Mouse (Mus musculus) stomach, embryonic 16.5 days (tissue): ENCODE measurements at regions not wholly inside any gene's neighbourhood (a gene's known extent, or its start where the extent isn't known, plus 50 kb on each side); places are given as distances from the start of the nearest gene placed in this dataset.
A peak's percentile ranks its signal among the peaks of the same experiment; 100 is the strongest.

Experiments used
- ATAC-seq: fragments of 200-750 bp; cut with Nextera tagmentation; 2 replicates; pipeline ENCODE4 v1.8.0; 2017; ENCODE audit warnings: moderate number of reproducible peaks, moderate TSS enrichment; ENCODE audit not compliant: insufficient read depth, low FRiP score
- H3K27ac ChIP-seq: fragments of 300-500 bp; sonication (generic); 2 replicates; pipeline ENCODE4 v1.5.1; 2014; ENCODE audit warnings: low read length
- H3K27me3 ChIP-seq: fragments of 300-500 bp; sonication (generic); 2 replicates; pipeline ENCODE4 v1.6.1; 2014; ENCODE audit warnings: low read length, control low read depth, mixed read lengths; ENCODE audit not compliant: control insufficient read depth, insufficient read depth
- H3K36me3 ChIP-seq: fragments of 300-500 bp; sonication (generic); 2 replicates; pipeline ENCODE4 v1.6.1; 2014; ENCODE audit warnings: low read length; ENCODE audit not compliant: control insufficient read depth, insufficient read depth
- H3K4me1 ChIP-seq: fragments of 300-500 bp; sonication (generic); 2 replicates; pipeline ENCODE4 v1.6.1; 2014; ENCODE audit warnings: low read length, control low read depth, mixed read lengths; ENCODE audit not compliant: control insufficient read depth, insufficient read depth
- H3K4me2 ChIP-seq: fragments of 300-500 bp; sonication (generic); 2 replicates; pipeline ENCODE4 v1.6.1; 2014; ENCODE audit warnings: low read depth, low read length, mixed read lengths
- H3K4me3 ChIP-seq: fragments of 300-500 bp; sonication (generic); replicated peaks from 2 replicates; pipeline ENCODE4 v1.5.1; 2014; ENCODE audit warnings: mild to moderate bottlenecking, low read length
- H3K9ac ChIP-seq: fragments of 300-500 bp; sonication (generic); 2 replicates; pipeline ENCODE4 v1.6.1; 2014; ENCODE audit warnings: low read length
- H3K9me3 ChIP-seq: fragments of 300-500 bp; sonication (generic); replicated peaks from 2 replicates; pipeline ENCODE4 v1.6.1; 2016; ENCODE audit warnings: low read length, control low read depth; ENCODE audit not compliant: control insufficient read depth
- WGBS: fragments of 180-500 bp; shearing (Covaris S2); extraction: QIAGEN DNeasy Blood & Tissue Kit; methylation state at CpG from one replicate; pipeline ENCODE4 v1.1.7; 2014; 5-methylcytosine and 5-hydroxymethylcytosine counted together

DNA sequence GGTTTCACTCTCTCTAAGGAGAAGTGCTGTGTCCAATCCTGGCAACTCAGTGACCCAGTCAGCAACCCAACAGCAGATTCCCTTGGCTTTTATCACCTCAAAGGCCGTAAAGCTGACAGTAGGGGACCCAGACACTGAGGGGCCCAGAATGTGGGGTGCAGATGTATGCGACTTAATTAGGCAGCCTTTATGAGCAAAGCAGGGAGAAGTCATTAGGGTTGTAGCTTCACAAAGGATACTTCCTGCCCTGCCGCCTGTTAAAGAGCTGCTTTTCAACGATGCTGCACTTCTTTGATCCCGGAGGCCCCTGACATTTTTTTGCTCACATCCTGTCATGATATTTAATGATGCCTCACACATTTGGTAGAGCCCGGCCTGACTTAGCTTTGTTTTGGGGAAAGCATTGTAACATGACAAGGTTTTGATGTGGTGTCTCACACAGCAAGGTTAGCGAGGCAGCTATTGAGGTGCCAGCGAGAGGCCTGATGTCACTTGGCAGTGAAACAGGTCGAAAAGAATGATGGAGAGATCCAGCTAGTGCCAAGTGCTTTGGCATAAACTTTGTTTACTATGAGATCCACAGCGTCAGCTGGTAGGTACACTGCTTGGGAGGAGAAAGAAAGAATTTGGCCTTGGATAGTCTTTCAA is 240.2 kb downstream of the Slc4a3 start:
- Histone ChIP-seq H3K4me1 (no peaks in the 10 kb centered on the region), H3K9me3 (no peaks in the 10 kb centered on the region), H3K4me3 (no peak overlapping the region), H3K4me2 (no peak overlapping the region), H3K27me3 (no peaks in the 10 kb centered on the region), H3K36me3 (no peaks in the 10 kb centered on the region), H3K9ac (no peak overlapping the region), H3K27ac (no peak overlapping the region)
- 50% methylated on average over 10 of the region's 10 CpGs for WGBS
- no peak for ATAC-seq

DNA sequence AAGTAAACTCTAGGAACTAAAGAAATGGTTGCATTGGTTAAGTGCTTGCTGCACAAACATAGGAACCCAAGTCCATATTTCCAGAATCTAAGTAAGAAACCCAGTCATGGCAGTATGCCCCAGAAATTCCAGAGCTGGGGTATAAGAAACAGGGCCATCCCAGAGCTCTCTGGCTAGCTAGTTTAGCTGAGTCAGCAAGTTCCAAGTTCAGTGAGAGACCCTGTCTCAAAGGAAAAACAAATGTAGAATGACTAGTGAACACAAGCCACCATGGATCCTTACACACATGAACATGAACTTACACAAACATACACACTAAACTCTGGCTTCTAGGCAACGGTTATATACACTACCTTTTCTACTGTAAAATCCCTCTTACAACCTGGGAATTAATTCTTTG is 245.4 kb downstream of the Slc4a3 start:
- Histone ChIP-seq H3K27ac (no peak overlapping the region), H3K4me1 (no peaks in the 10 kb centered on the region), H3K4me2 (no peak overlapping the region), H3K36me3 (no peaks in the 10 kb centered on the region), H3K4me3 (no peak overlapping the region), H3K9me3 (no peaks in the 10 kb centered on the region), H3K27me3 (no peaks in the 10 kb centered on the region), H3K9ac (no peak overlapping the region)
- no peak for ATAC-seq
- WGBS, result 82% methylated on average over 1 of the region's 1 CpGs

GRCm38 (mm10) chr1:75797793-75798192 is 251.7 kb downstream of the Slc4a3 start:
- H3K4me3 ChIP-seq, result no peak overlapping the region
- 65% methylated on average over 6 of the region's 6 CpGs for WGBS
- no peaks in the 10 kb centered on the region for H3K36me3 ChIP-seq
- H3K9ac ChIP-seq, result no peak overlapping the region
- no peaks in the 10 kb centered on the region for H3K27me3 ChIP-seq
- no peak overlapping the region for H3K4me2 ChIP-seq
- ATAC-seq, result no peak
- no peaks in the 10 kb centered on the region for H3K9me3 ChIP-seq
- H3K27ac ChIP-seq, result no peak overlapping the region
- H3K4me1 ChIP-seq, result no peaks in the 10 kb centered on the region; the same call in 1 of the 2 replicates

DNA sequence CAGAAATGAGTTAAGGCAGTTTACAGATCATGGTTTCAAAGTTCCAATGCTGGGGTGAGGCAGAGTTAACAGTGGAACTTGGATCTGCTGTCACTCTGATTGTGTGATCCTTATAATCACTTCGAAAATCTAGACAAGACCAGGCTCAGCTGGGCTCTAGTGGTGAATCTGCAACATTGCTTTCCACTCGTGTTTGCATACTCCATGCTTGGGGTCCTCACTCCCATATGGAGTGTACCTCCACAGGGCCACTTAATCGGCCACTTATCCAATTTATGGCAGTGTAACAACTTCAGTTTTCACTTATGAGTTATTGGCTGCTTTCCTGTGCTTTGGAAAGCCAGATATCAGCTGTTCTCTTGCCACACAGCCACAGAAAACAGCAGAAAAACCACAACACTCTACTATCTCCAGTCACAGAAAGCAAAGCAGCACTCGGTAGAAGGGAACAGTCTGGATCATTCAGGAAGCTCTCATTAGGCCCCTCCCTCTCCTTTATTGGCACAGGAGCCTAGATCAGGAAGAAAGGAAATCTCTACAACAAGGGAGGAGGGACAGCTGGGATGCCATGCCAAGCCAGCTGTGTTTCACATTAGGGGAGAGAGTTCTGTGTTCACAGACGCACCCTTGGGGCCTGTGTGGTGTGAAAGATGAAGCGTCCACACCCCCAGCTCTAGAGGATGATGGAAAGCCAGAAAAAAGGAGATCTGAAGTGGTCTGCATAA is 252.5 kb downstream of the Slc4a3 start:
- H3K4me1 ChIP-seq, result no peaks in the 10 kb centered on the region; the same call in 1 of the 2 replicates
- H3K27me3 ChIP-seq, result no peaks in the 10 kb centered on the region
- 50% methylated on average over 6 of the region's 6 CpGs for WGBS
- H3K9me3 ChIP-seq, result no peaks in the 10 kb centered on the region
- no peak overlapping the region for H3K4me3 ChIP-seq
- H3K27ac ChIP-seq, result no peak overlapping the region
- no peak overlapping the region for H3K9ac ChIP-seq
- no peaks in the 10 kb centered on the region for H3K36me3 ChIP-seq
- no peak overlapping the region for H3K4me2 ChIP-seq
- ATAC-seq, result no peak

DNA sequence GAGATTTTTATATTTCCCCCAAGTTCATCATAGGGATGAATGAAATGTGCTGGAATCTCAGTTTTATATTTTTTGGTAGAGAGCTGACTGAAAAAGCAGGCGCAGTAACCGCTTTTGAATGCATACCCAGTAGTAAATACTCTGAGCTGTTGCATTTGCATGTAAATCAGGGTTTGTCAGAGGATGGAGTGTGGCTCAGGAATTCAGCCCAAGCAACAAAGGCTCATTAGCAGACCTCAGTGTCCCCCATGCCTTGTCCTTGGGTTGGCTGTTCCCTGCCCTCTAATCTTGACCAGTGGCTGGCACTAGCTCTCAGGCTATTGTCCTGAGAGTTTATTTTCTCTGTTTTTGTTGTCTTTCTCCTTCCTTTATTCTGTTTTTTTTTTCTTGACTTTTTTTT is 258.4 kb downstream of the Slc4a3 start:
- H3K9me3 ChIP-seq, result no peaks in the 10 kb centered on the region
- H3K4me3 ChIP-seq, result no peak overlapping the region
- H3K9ac ChIP-seq, result no peak overlapping the region
- no peak overlapping the region for H3K27ac ChIP-seq
- no peaks in the 10 kb centered on the region for H3K36me3 ChIP-seq
- H3K4me2 ChIP-seq, result no peak overlapping the region
- no peaks in the 10 kb centered on the region for H3K4me1 ChIP-seq
- no peaks in the 10 kb centered on the region for H3K27me3 ChIP-seq
- 78% methylated on average over 2 of the region's 2 CpGs for WGBS
- ATAC-seq, result no peak

- H3K4me2 ChIP-seq, result no peak overlapping the region
- H3K9me3 ChIP-seq, result no peaks in the 10 kb centered on the region
- no peak overlapping the region for H3K4me3 ChIP-seq
- no peaks in the 10 kb centered on the region for H3K36me3 ChIP-seq
- H3K27ac ChIP-seq, result no peak overlapping the region
- H3K4me1 ChIP-seq, result no peaks in the 10 kb centered on the region
- no peaks in the 10 kb centered on the region for H3K27me3 ChIP-seq
- no peak overlapping the region for H3K9ac ChIP-seq
- WGBS, result 90% methylated on average over 3 of the region's 3 CpGs
- no peak for ATAC-seq
These were observed 266.4 kb downstream of the Slc4a3 start for GRCm38 (mm10) chr1:75812471-75812870.

- Histone ChIP-seq H3K4me1 (no peaks in the 10 kb centered on the region), H3K9ac (no peak overlapping the region), H3K36me3 (no peaks in the 10 kb centered on the region), H3K27me3 (no peaks in the 10 kb centered on the region), H3K27ac (no peak overlapping the region), H3K4me2 (no peak overlapping the region), H3K4me3 (no peak overlapping the region), H3K9me3 (no peaks in the 10 kb centered on the region)
- ATAC-seq, result no peak
- WGBS, result 54% methylated on average over 5 of the region's 5 CpGs
These were observed 280.1 kb downstream of the Slc4a3 start for GRCm38 (mm10) chr1:75826202-75826601.

GRCm38 (mm10) chr1:75833071-75833830 is 287.2 kb downstream of the Slc4a3 start:
- peaks cover 3% of the 10 kb centered on the region; the same call in 1 of the 2 replicates for H3K4me1 ChIP-seq
- H3K4me3 ChIP-seq, result no peak overlapping the region
- no peaks in the 10 kb centered on the region for H3K27me3 ChIP-seq
- WGBS, result 32% methylated on average over 12 of the region's 12 CpGs
- no peak for ATAC-seq
- H3K27ac ChIP-seq, result no peak overlapping the region
- H3K9me3 ChIP-seq, result no peaks in the 10 kb centered on the region
- H3K9ac ChIP-seq, result no peak overlapping the region
- H3K4me2 ChIP-seq, result peak overlapping the region; percentile 8; the same call in 1 of the 2 replicates
- H3K36me3 ChIP-seq, result no peaks in the 10 kb centered on the region

GRCm38 (mm10) chr1:75834361-75834760 is 288.3 kb downstream of the Slc4a3 start:
- WGBS, result 63% methylated on average over 3 of the region's 3 CpGs
- H3K9me3 ChIP-seq, result no peaks in the 10 kb centered on the region
- H3K9ac ChIP-seq, result no peak overlapping the region
- no peak overlapping the region for H3K4me3 ChIP-seq
- H3K4me1 ChIP-seq, result peaks cover 3% of the 10 kb centered on the region; the same call in 1 of the 2 replicates
- H3K36me3 ChIP-seq, result no peaks in the 10 kb centered on the region
- no peaks in the 10 kb centered on the region for H3K27me3 ChIP-seq
- no peak overlapping the region for H3K4me2 ChIP-seq
- ATAC-seq, result no peak
- no peak overlapping the region for H3K27ac ChIP-seq
